Mouse (Mus musculus) stomach, embryonic 16.5 days (tissue): ENCODE measurements around the gene Prr19. TPM values are rescaled to one million over a fixed set of nuclear protein-coding genes. Genes with fewer than 3 reads are reported as not detected.
A peak's percentile ranks its signal among the peaks of the same experiment; 100 is the strongest.
"Not testable (repeated sequence)": the region's sequence is repeated elsewhere in the genome, so short reads cannot be mapped to it uniquely, and the experiment has no call there.

Experiments
- ATAC-seq: fragments of 200-750 bp; cut with Nextera tagmentation; 2 replicates; pipeline ENCODE4 v1.8.0; 2017; ENCODE audit warnings: moderate number of reproducible peaks, moderate TSS enrichment; ENCODE audit not compliant: insufficient read depth, low FRiP score
- H3K27ac ChIP-seq: fragments of 300-500 bp; sonication (generic); 2 replicates; pipeline ENCODE4 v1.5.1; 2014; ENCODE audit warnings: low read length
- H3K27me3 ChIP-seq: fragments of 300-500 bp; sonication (generic); 2 replicates; pipeline ENCODE4 v1.6.1; 2014; ENCODE audit warnings: low read length, control low read depth, mixed read lengths; ENCODE audit not compliant: control insufficient read depth, insufficient read depth
- H3K36me3 ChIP-seq: fragments of 300-500 bp; sonication (generic); 2 replicates; pipeline ENCODE4 v1.6.1; 2014; ENCODE audit warnings: low read length; ENCODE audit not compliant: control insufficient read depth, insufficient read depth
- H3K4me1 ChIP-seq: fragments of 300-500 bp; sonication (generic); 2 replicates; pipeline ENCODE4 v1.6.1; 2014; ENCODE audit warnings: low read length, control low read depth, mixed read lengths; ENCODE audit not compliant: control insufficient read depth, insufficient read depth
- H3K4me2 ChIP-seq: fragments of 300-500 bp; sonication (generic); 2 replicates; pipeline ENCODE4 v1.6.1; 2014; ENCODE audit warnings: low read depth, low read length, mixed read lengths
- H3K4me3 ChIP-seq: fragments of 300-500 bp; sonication (generic); replicated peaks from 2 replicates; pipeline ENCODE4 v1.5.1; 2014; ENCODE audit warnings: mild to moderate bottlenecking, low read length
- H3K9ac ChIP-seq: fragments of 300-500 bp; sonication (generic); 2 replicates; pipeline ENCODE4 v1.6.1; 2014; ENCODE audit warnings: low read length
- H3K9me3 ChIP-seq: fragments of 300-500 bp; sonication (generic); replicated peaks from 2 replicates; pipeline ENCODE4 v1.6.1; 2016; ENCODE audit warnings: low read length, control low read depth; ENCODE audit not compliant: control insufficient read depth
- WGBS: fragments of 180-500 bp; shearing (Covaris S2); extraction: QIAGEN DNeasy Blood & Tissue Kit; methylation state at CpG from one replicate; pipeline ENCODE4 v1.1.7; 2014; 5-methylcytosine and 5-hydroxymethylcytosine counted together
- polyA plus RNA-seq: library from polyadenylated mRNA; unstranded; fragments of >200 nt; fragmentation: Nextera tagmentation; extraction: Ambion mirVana; gene quantifications from 2 replicates; pipeline ENCODE4 v1.2.1, GENCODE M21; 2015

Gene Prr19
- polyA plus RNA-seq = 0.49 and 0.57 TPM in 2 replicates

- ATAC-seq = no peak
- Histone ChIP-seq H3K4me3 (no peak within 1 kb of the TSS), H3K4me2 (no peak within 1 kb of the TSS), H3K9ac (no peak within 1 kb of the TSS), H3K27me3 (no peaks in the 10 kb centered on the region), H3K4me1 (peaks cover 14% of the 10 kb centered on the region), H3K36me3 (no peaks in the 10 kb centered on the region), H3K27ac (no peak within 1 kb of the TSS), H3K9me3 (no peaks in the 10 kb centered on the region)
- 61% methylated on average over 19 of the region's 19 CpGs for WGBS
Measured at GRCm38 (mm10) chr7:25301063-25301462, at the start of gene Prr19. Gene Prr19, plus strand, starts transcription at chr7:25301411.

- no peaks in the 10 kb centered on the region for H3K36me3 ChIP-seq
- peak overlapping the region; percentile 99 for H3K27ac ChIP-seq
- peak overlapping the region; percentile 89 for H3K9ac ChIP-seq
- no peaks in the 10 kb centered on the region for H3K9me3 ChIP-seq
- no peak for ATAC-seq
- H3K4me3 ChIP-seq = peak overlapping the region; percentile 75
- WGBS = 23% methylated on average over 8 of the region's 8 CpGs
- peaks cover 27% of the 10 kb centered on the region for H3K4me1 ChIP-seq
- peak overlapping the region; percentile 93 for H3K4me2 ChIP-seq
- no peaks in the 10 kb centered on the region for H3K27me3 ChIP-seq
Measured at GRCm38 (mm10) chr7:25251822-25252221, 49.4 kb upstream of the Prr19 start.

GRCm38 (mm10) chr7:25261896-25262295 is 39.3 kb upstream of the Prr19 start:
- 75% methylated on average over 1 of the region's 1 CpGs for WGBS
- no peak overlapping the region for H3K27ac ChIP-seq
- no peaks in the 10 kb centered on the region for H3K4me1 ChIP-seq
- H3K9me3 ChIP-seq = no peaks in the 10 kb centered on the region
- no peak overlapping the region for H3K4me2 ChIP-seq
- H3K9ac ChIP-seq = no peak overlapping the region
- ATAC-seq = no peak
- H3K4me3 ChIP-seq = no peak overlapping the region
- H3K27me3 ChIP-seq = no peaks in the 10 kb centered on the region
- H3K36me3 ChIP-seq = no peaks in the 10 kb centered on the region

GRCm38 (mm10) chr7:25263968-25264870 is 37.0 kb upstream of the Prr19 start:
- no peak overlapping the region for H3K9ac ChIP-seq
- 37% methylated on average over 17 of the region's 17 CpGs for WGBS
- no peaks in the 10 kb centered on the region for H3K9me3 ChIP-seq
- H3K27me3 ChIP-seq = no peaks in the 10 kb centered on the region
- no peak overlapping the region for H3K4me2 ChIP-seq
- no peak for ATAC-seq
- H3K4me1 ChIP-seq = peaks cover 6% of the 10 kb centered on the region; the same call in 1 of the 2 replicates
- H3K4me3 ChIP-seq = no peak overlapping the region
- no peak overlapping the region for H3K27ac ChIP-seq
- H3K36me3 ChIP-seq = no peaks in the 10 kb centered on the region

GRCm38 (mm10) chr7:25265743-25266142 is 35.5 kb upstream of the Prr19 start:
- not testable (repeated sequence) for H3K9ac ChIP-seq, H3K27me3 ChIP-seq, H3K4me3 ChIP-seq, ATAC-seq, H3K9me3 ChIP-seq, H3K27ac ChIP-seq, H3K4me2 ChIP-seq, H3K36me3 ChIP-seq
- 79% methylated on average over 5 of the region's 5 CpGs for WGBS
- H3K4me1 ChIP-seq = peaks cover 17% of the 10 kb centered on the region

GRCm38 (mm10) chr7:25266180-25266962 is 34.8 kb upstream of the Prr19 start:
- 85% methylated on average over 8 of the region's 8 CpGs for WGBS
- H3K27me3 ChIP-seq = no peaks in the 10 kb centered on the region

GRCm38 (mm10) chr7:25267301-25267750 is 33.9 kb upstream of the Prr19 start, which contains the start of gene Cic:
Gene Cic, plus strand, starts transcription at chr7:25267704.
- WGBS = 0% methylated on average over 29 of the region's 29 CpGs
- Histone ChIP-seq H3K4me3 (peak within 1 kb of the TSS; percentile 89), H3K27me3 (no peaks in the 10 kb centered on the region), H3K4me2 (peak within 1 kb of the TSS; percentile 83), H3K27ac (peak within 1 kb of the TSS; percentile 95), H3K9me3 (no peaks in the 10 kb centered on the region), H3K36me3 (peaks cover 13% of the 10 kb centered on the region; the same call in 1 of the 2 replicates), H3K4me1 (peaks cover 17% of the 10 kb centered on the region), H3K9ac (peak within 1 kb of the TSS; percentile 95)
- ATAC-seq = peak; percentile 88

More at GRCm38 (mm10) chr7:25266180-25266962, 34.8 kb upstream of the Prr19 start:
- Histone ChIP-seq H3K4me1 (peaks cover 17% of the 10 kb centered on the region), H3K9me3 (no peaks in the 10 kb centered on the region), H3K4me3 (no peak overlapping the region), H3K4me2 (peak overlapping the region; percentile 59; the same call in 1 of the 2 replicates), H3K36me3 (peaks cover 3% of the 10 kb centered on the region; the same call in 1 of the 2 replicates), H3K27ac (no peak overlapping the region), H3K9ac (no peak overlapping the region)
- no peak for ATAC-seq

- Histone ChIP-seq H3K4me1 (peaks cover 17% of the 10 kb centered on the region), H3K4me2 (peak overlapping the region; percentile 83), H3K27me3 (no peaks in the 10 kb centered on the region), H3K9ac (peak overlapping the region; percentile 95), H3K36me3 (peaks cover 14% of the 10 kb centered on the region; the same call in 1 of the 2 replicates), H3K27ac (peak overlapping the region; percentile 95), H3K9me3 (no peaks in the 10 kb centered on the region), H3K4me3 (peak overlapping the region; percentile 89)
- under 1% methylated on average over 33 of the region's 33 CpGs for WGBS
- ATAC-seq = peak; percentile 94
Measured at GRCm38 (mm10) chr7:25267751-25268463, 33.3 kb upstream of the Prr19 start.
